Mouse (Mus musculus): Measurements from ENCODE around the gene Polr3gl. TPM values are rescaled to one million over a fixed set of nuclear protein-coding genes. Genes with fewer than 3 reads are reported as not detected.

Polr3gl gene
- polyA plus RNA-seq (2016; fragmentation: Nextera tagmentation; extraction: Ambion mirVana) = 40.3 and 40.9 TPM in 2 replicates

GRCm38 (mm10) chr3:96593790-96594560 is at the start of gene Polr3gl:
TSS of gene Polr3gl (minus strand) at chr3:96594181.
- H3K27ac ChIP-seq = peak within 1 kb of the TSS; percentile 21; the same call in 1 of the 2 replicates
- ATAC-seq (ENCODE audit: low FRiP score, low read depth) = peak; percentile 76
- peak within 1 kb of the TSS; percentile 52 for H3K4me3 ChIP-seq
- no peaks in the 10 kb centered on the region for H3K9me3 ChIP-seq
- H3K27me3 ChIP-seq (replicated peaks) = peaks cover 22% of the 10 kb centered on the region
- H3K4me1 ChIP-seq = peaks cover 44% of the 10 kb centered on the region
- WGBS = under 1% methylated on average over 38 of the region's 38 CpGs
- H3K36me3 ChIP-seq = no peaks in the 10 kb centered on the region
- H3K4me2 ChIP-seq (replicated peaks) = peak within 1 kb of the TSS; percentile 84
- peak within 1 kb of the TSS; percentile 54 for H3K9ac ChIP-seq

DNA sequence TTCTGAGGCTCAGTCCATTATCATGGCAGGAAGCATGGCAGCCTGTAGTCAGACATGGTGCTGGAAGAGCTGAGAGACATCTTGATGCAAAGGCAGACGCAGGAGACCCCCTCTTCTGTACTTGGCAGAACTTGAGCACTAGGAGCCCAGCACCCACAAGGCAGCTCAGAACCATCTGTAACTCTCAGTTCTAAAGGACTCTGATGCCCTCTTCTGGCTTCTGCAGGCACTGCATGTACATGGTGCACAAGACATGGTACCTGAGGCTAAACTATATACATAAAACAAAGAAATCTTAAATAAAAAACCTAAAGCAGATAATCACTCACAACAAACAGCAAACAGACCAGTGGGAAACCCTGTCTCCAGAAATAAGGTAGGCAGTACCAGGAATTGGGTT is 45.2 kb upstream of the Polr3gl start:
- H3K4me3 ChIP-seq = no peak overlapping the region
- peaks cover 16% of the 10 kb centered on the region for H3K4me1 ChIP-seq
- H3K36me3 ChIP-seq = peaks cover 32% of the 10 kb centered on the region
- H3K27me3 ChIP-seq (replicated peaks) = no peaks in the 10 kb centered on the region
- no peak overlapping the region for H3K4me2 ChIP-seq (replicated peaks)
- no peak overlapping the region for H3K27ac ChIP-seq
- no peak for ATAC-seq (ENCODE audit: low FRiP score, low read depth)
- WGBS = 82% methylated on average over 1 of the region's 1 CpGs
- H3K9me3 ChIP-seq = no peaks in the 10 kb centered on the region
- no peak overlapping the region for H3K9ac ChIP-seq

GRCm38 (mm10) chr3:96636448-96636847 is 42.5 kb upstream of the Polr3gl start:
- no peaks in the 10 kb centered on the region for H3K27me3 ChIP-seq (replicated peaks)
- no peak overlapping the region for H3K4me3 ChIP-seq
- 77% methylated on average over 11 of the region's 11 CpGs for WGBS
- H3K27ac ChIP-seq = no peak overlapping the region
- H3K4me1 ChIP-seq = peaks cover 16% of the 10 kb centered on the region
- peak overlapping the region; percentile 93 for H3K4me2 ChIP-seq (replicated peaks)
- peak overlapping the region; percentile 96; the same call in 1 of the 2 replicates for H3K9ac ChIP-seq
- ATAC-seq (ENCODE audit: low FRiP score, low read depth) = no peak
- H3K9me3 ChIP-seq = no peaks in the 10 kb centered on the region
- peaks cover 42% of the 10 kb centered on the region for H3K36me3 ChIP-seq

GRCm38 (mm10) chr3:96635906-96636305 is 41.9 kb upstream of the Polr3gl start:
- H3K4me1 ChIP-seq = peaks cover 20% of the 10 kb centered on the region
- ATAC-seq (ENCODE audit: low FRiP score, low read depth) = no peak; the same call in 1 of the 2 replicates
- no peaks in the 10 kb centered on the region for H3K27me3 ChIP-seq (replicated peaks)
- H3K36me3 ChIP-seq = peaks cover 45% of the 10 kb centered on the region
- H3K4me3 ChIP-seq = peak overlapping the region; percentile 90
- H3K9ac ChIP-seq = peak overlapping the region; percentile 96
- H3K4me2 ChIP-seq (replicated peaks) = peak overlapping the region; percentile 93
- 12% methylated on average over 15 of the region's 15 CpGs for WGBS
- peak overlapping the region; percentile 53; the same call in 1 of the 2 replicates for H3K27ac ChIP-seq
- H3K9me3 ChIP-seq = no peaks in the 10 kb centered on the region

DNA sequence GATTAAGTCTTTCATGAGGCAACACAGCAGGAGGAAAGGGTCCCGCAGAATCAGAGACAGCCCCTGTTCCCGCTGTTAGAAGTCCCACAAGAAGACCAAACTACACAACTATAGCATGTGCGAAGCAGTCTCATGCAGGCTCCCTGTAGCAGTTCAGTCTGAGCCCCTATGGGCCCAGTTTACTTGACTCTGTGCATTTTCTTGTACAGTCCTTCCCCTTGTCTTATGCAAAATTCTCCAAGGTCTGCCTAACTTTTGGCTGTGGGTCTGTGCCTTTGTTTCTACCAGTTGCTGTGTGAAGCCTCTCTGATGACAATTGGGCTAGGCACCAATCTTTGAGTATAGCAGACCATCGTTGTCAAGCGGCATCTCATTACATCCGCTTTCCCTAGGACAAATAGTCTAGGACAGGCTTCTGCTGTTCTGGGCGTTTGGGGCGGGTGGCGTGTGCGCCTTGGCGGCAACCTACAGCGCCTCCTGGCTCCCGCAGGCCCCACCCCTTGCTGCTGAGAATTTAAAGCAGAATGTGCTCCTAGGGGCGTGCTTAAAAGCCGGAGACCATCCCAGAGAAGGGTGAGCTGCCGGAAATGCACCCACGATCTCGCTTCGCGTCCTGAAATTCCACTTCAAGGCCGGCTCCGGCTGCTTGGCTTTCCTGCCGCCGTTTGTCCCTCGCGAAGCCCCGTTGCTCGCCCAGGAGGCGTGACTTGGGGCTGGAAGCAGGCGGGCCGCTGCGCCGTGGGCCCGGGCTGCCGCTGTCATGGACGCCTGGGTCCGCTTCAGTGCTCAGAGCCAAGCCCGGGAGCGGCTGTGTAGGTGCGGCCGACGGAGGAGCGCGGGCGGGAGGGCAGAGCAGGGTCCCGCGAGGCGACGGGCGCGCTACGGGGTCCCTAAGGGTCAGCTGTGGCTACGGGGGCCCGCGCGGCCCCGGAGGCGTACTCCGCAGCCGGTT is 41.2 kb upstream of the Polr3gl start, which contains the start of the genes Pex11b and Gm42957:
Gene Pex11b, plus strand, starts transcription at position 449 of the 952 bp plus-strand sequence.
Gene Gm42957, plus strand, starts transcription at position 547 of the 952 bp plus-strand sequence.
- Histone ChIP-seq H3K27ac (peak within 1 kb of the TSS; percentile 53; the same call in 1 of the 2 replicates), H3K9ac (peak within 1 kb of the TSS; percentile 96), H3K27me3 (replicated peaks) (no peaks in the 10 kb centered on the region), H3K4me3 (peak within 1 kb of the TSS; percentile 90), H3K4me1 (peaks cover 24% of the 10 kb centered on the region), H3K9me3 (no peaks in the 10 kb centered on the region), H3K36me3 (peaks cover 44% of the 10 kb centered on the region), H3K4me2 (replicated peaks) (peak within 1 kb of the TSS; percentile 93)
- WGBS = 2% methylated on average over 60 of the region's 60 CpGs
- peak; percentile 91 for ATAC-seq (ENCODE audit: low FRiP score, low read depth)

DNA sequence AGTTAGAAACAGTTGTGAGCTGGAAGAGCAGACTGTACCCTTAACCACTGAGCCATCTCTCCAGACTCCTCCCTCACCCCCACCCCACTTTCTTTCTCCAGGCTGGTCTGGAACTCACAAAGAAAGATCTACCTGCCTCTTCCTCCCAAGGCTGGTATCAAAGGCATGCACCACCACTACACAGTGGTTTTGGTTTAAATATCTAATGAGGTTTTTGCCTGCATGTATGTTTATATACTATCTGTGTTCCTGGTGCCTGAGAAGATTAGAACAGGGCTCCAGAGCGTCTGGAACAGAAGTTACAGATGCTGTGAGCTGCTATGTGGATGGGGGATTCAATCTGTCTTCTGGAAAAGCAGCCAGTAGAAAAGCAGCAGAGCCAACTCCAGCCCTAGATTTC is 40.0 kb upstream of the Polr3gl start:
- H3K36me3 ChIP-seq = peaks cover 35% of the 10 kb centered on the region
- no peak overlapping the region for H3K4me2 ChIP-seq (replicated peaks)
- ATAC-seq (ENCODE audit: low FRiP score, low read depth) = no peak
- H3K27ac ChIP-seq = no peak overlapping the region
- no peaks in the 10 kb centered on the region for H3K9me3 ChIP-seq
- H3K27me3 ChIP-seq (replicated peaks) = no peaks in the 10 kb centered on the region
- H3K4me1 ChIP-seq = peaks cover 24% of the 10 kb centered on the region
- no peak overlapping the region for H3K9ac ChIP-seq
- 79% methylated on average over 1 of the region's 1 CpGs for WGBS
- no peak overlapping the region for H3K4me3 ChIP-seq

DNA sequence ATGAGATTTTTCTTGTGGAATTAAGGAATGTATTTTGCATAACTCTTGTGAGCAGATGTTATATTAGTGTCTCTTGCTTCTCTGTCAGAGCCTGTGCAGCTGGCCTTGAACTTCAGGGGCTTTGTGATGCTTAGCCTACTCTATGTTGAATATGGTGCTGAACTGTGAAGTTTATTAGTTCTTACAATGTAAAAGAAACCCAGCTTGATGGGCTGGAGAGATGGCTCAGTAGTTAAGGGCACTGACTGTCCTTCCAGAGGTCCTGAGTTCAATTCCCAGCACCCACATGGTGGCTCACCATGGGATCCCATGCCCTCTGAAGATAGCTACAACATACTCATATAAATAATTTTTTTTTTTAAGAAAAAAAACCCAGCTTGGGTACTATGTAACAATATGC is 38.1 kb upstream of the Polr3gl start:
- Histone ChIP-seq H3K4me3 (no peak overlapping the region), H3K4me1 (peaks cover 24% of the 10 kb centered on the region), H3K9ac (no peak overlapping the region), H3K36me3 (peaks cover 29% of the 10 kb centered on the region), H3K4me2 (replicated peaks) (no peak overlapping the region), H3K27ac (no peak overlapping the region), H3K27me3 (replicated peaks) (no peaks in the 10 kb centered on the region), H3K9me3 (no peaks in the 10 kb centered on the region)
- no peak for ATAC-seq (ENCODE audit: low FRiP score, low read depth)

DNA sequence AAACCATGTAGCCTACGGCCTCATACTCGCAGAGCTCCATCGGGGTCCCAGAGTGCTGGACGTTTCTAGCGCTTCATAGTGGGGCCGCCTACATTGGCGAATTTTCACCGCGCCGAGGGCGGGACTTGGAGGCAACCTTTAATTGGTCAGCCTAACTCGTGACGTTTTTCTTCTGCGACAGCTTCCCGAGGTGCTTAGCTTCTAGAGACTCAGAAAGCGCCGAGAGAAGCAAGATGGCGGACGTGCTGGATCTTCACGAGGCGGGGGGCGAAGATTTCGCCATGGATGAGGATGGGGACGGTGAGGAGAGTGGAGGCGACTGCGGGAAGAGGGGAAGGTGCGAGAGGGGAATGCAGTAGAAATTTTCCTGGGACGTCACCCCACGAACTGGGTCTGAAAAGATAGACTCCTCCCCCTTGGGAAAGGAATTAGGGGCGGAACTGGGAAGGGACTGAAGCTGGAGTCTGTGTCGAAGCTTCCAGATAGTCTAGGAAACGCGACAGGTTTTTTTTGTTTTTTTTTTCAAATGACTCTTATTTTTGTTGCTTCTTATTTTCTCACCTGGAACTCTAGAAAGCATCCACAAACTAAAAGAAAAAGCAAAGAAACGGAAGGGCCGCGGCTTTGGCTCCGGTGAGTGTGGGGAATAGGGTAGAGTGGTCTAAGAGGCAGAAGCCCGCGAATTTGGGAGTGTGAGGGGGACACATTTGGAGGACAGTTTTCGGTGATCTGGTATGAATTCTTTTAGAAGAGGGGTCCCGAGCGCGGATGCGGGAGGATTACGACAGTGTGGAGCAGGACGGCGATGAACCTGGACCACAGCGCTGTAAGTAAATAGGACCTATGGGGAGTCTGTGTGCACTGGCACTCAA is 36.0 kb upstream of the Polr3gl start, which contains the start of gene Rbm8a:
Gene Rbm8a, plus strand, starts transcription at position 205 of the 872 bp plus-strand sequence.
- ATAC-seq (ENCODE audit: low FRiP score, low read depth) = peak; percentile 95
- peak within 1 kb of the TSS; percentile 64 for H3K4me3 ChIP-seq
- no peaks in the 10 kb centered on the region for H3K9me3 ChIP-seq
- H3K27me3 ChIP-seq (replicated peaks) = no peaks in the 10 kb centered on the region
- 1% methylated on average over 48 of the region's 48 CpGs for WGBS
- no peak within 1 kb of the TSS for H3K27ac ChIP-seq
- H3K36me3 ChIP-seq = peaks cover 32% of the 10 kb centered on the region
- H3K9ac ChIP-seq = peak within 1 kb of the TSS; percentile 79
- peak within 1 kb of the TSS; percentile 86 for H3K4me2 ChIP-seq (replicated peaks)
- H3K4me1 ChIP-seq = peaks cover 12% of the 10 kb centered on the region

DNA sequence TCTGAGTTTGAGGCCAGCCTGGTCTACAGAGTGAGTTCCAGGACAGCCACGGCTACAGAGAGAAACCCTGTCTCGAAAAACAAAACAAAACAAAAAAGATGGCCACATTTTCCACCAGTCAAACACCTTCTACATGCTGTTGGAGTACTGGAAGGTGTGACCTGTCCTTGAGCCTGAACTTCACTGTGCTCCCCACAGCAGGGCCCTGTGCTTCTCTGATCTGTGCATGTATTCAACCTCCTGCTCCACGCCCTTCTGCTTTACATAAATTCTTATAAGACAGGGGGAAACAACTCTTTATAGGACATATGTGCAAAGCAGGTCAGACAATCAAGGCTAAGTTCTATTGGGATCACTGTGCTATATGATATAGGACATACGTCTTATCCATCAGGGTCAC is 29.2 kb upstream of the Polr3gl start:
- Histone ChIP-seq H3K27ac (no peak overlapping the region), H3K4me3 (no peak overlapping the region), H3K4me2 (replicated peaks) (no peak overlapping the region), H3K36me3 (peaks cover 67% of the 10 kb centered on the region), H3K9ac (no peak overlapping the region), H3K4me1 (no peaks in the 10 kb centered on the region), H3K27me3 (replicated peaks) (no peaks in the 10 kb centered on the region), H3K9me3 (no peaks in the 10 kb centered on the region)
- 92% methylated on average over 4 of the region's 4 CpGs for WGBS
- no peak for ATAC-seq (ENCODE audit: low FRiP score, low read depth)

GRCm38 (mm10) chr3:96617941-96618340 is 24.0 kb upstream of the Polr3gl start:
- Histone ChIP-seq H3K9ac (no peak overlapping the region), H3K4me2 (replicated peaks) (no peak overlapping the region), H3K27ac (no peak overlapping the region), H3K9me3 (no peaks in the 10 kb centered on the region), H3K4me3 (no peak overlapping the region), H3K27me3 (replicated peaks) (no peaks in the 10 kb centered on the region), H3K4me1 (no peaks in the 10 kb centered on the region), H3K36me3 (peaks cover 75% of the 10 kb centered on the region)
- 90% methylated on average over 3 of the region's 3 CpGs for WGBS
- ATAC-seq (ENCODE audit: low FRiP score, low read depth) = no peak

GRCm38 (mm10) chr3:96606618-96607017 is 12.6 kb upstream of the Polr3gl start:
- Histone ChIP-seq H3K4me1 (peaks cover 39% of the 10 kb centered on the region), H3K27me3 (replicated peaks) (no peaks in the 10 kb centered on the region), H3K9me3 (no peaks in the 10 kb centered on the region), H3K4me2 (replicated peaks) (no peak overlapping the region), H3K36me3 (peaks cover 8% of the 10 kb centered on the region; the same call in 1 of the 2 replicates), H3K27ac (no peak overlapping the region), H3K9ac (no peak overlapping the region), H3K4me3 (no peak overlapping the region)
- no peak for ATAC-seq (ENCODE audit: low FRiP score, low read depth)
- 84% methylated on average over 4 of the region's 4 CpGs for WGBS
